Mouse (Mus musculus): Measurements from ENCODE around the gene Dysf.

Dysf gene

DNA sequence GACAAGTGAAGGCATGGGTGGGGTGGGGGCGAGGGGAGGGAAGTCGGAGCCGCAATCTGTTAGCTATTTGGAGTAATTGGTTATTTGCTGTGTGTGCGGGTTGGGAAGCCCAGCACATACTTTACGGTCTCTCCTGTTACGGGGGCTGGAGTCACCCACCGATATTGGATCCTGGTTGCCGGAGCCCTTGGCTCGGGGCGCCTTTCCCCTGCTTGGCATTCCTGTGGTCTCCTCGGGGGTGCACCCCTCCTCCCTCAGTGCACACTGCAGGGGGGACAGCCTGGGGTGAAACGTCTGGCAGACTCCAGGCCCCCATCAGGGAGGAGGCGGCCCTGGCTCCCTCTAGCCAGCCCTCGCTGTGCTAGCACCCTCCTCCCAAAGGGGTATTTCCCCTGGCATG is 159.2 kb downstream of the Dysf start:
- DNase-seq (ENCODE audit: low spot score in 2 of 2): no peak

DNA sequence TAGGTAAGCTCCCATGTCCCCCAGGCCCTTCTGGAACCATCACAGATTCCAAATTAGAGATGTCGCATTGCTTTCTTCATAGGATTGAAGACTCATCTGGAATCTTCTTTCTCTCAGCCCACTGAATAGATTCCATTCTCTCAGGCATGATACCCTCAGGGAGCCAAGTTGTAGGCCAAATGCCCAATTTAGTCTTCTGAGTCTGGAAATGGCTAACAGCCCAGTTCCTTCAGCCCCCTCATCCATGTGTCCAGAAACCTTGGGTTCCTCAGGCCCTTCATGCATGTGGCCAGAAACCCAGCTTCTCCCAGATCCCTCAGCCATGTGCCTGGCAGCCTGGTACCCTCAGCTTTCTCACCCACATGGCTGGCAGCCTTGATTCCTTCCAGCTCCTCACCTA is 160.2 kb downstream of the Dysf start:
- DNase-seq (ENCODE audit: low spot score in 2 of 2): no peak

DNA sequence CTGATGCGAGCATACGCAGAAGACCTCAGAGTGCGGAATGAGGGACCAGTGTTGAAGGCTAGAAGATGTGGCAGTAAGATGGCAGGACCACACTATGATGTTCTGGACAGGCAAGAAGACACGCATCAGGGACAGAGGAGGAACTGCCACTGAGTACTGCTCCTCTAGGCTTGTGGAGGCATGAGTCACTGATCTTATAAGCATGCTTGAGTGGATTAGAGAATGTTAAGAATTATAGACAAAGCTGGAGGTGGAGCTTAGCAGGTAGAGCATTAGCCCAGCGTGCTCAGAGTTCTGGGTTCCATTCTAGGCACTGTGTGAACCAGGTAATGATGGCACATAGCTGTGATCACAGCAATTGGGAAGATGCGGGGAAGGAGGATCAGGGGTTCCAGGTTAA is 165.2 kb downstream of the Dysf start:
- no peak for DNase-seq (ENCODE audit: low spot score in 2 of 2)

GRCm38 (mm10) chr6:84178776-84179405 is 170.5 kb downstream of the Dysf start:
- no peak for DNase-seq (ENCODE audit: low spot score in 2 of 2)

GRCm38 (mm10) chr6:84181452-84181851 is 173.1 kb downstream of the Dysf start:
- no peak for DNase-seq (ENCODE audit: low spot score in 2 of 2)

DNA sequence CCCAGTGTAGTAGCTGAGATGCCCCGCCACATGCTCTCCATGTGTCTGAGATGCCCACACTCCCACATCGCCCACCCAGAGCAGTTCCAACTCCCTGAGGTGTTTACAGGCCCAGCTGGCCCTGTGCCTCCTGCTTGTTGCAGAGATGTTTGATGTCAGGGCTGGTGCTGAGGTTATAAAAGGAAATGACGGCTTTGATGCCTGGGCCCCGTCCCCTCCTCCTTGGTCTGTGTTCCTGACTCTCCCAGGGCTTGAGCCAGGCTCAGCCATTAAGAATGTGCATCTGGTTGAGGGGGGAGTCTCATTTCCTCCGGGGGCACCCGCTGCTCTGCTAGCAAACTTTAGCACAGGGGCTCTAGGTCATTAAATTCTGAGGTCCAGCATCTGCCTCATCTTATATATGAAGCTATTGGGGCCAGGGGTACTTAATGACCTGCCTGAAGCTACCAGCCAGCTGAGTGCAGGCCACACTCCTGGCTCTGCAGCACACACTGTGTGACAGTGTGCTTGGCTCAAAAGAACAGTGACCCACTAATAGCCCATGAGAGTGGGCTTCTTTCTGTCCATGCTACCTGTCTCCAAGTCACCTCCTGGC is 183.4 kb downstream of the Dysf start:
- no peak for DNase-seq (ENCODE audit: low spot score in 2 of 2)

DNA sequence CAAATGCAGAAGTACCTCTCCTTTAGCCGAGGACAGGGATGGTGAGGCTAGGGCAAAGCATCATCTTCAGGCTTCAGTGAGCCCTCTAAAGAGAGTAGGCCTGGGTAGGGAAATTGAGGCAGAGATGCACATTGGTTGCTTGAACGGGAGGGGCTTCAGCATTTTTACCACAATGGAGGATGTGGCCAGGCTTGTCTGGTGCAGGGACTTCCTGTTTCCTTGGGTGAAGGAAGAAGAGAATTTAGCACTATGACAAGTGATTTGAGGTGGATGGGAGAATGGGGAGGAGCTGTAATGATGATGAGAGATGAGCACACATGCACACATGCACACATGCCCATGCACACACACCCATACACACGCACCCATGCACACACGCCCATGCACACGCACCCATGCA is 188.1 kb downstream of the Dysf start:
- no peak for DNase-seq (ENCODE audit: low spot score in 2 of 2)

DNA sequence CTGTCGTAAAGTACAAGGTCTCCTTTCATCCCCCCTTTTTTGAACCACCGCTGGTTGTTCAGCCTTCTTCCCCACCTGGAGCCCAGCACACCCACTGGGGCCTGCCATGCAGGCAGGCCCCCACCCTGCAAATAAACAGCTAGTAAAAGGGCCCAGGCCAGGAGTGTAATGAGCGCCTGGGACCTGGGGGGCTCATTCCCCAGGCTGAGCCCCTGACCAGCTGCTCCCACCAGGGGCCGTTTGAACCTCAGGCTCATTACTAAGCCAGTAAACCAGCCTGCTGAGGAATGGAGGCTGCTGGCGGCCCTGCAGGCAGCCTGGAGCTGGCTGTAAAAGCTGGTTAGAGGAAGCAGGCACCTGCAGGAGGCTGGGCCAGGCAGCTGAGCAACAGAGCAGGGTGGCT is 189.4 kb downstream of the Dysf start:
- DNase-seq (ENCODE audit: low spot score in 2 of 2): no peak

DNA sequence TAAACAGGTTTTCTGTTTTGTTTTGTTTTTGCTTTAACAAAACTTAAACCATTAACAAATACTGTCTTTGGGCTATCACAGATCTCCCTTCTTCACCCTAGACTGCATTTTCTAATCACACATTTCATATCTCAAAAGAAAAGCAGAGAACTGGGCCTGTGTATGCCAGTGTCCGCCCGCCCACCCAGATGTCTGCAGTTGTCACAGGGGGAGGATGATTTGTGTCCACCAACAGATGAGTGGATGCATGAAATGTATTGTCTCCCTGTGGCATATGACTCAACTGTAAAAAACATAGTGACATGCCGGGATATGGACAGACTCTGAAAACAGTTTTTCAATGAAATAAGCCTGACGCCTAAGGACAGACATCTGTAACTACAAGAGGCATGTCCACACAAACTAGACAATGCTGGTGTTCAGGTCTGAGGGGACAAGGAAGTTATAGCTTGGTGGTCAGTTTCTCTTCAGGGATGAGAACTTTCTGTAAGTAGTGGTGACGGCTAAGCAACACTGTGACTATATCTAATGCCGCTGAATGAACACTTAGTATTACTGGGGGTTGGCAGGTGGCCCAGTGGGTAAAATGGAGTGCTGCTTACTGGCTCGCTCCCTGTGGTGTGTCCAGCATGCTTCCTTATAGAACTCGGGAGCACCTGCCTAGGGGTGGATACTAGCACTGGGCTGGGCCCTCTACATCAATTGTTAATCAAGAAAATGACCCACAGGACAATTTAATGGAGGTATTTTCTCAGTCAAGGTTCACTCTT is 193.5 kb downstream of the Dysf start:
- no peak for DNase-seq (ENCODE audit: low spot score in 2 of 2)

DNA sequence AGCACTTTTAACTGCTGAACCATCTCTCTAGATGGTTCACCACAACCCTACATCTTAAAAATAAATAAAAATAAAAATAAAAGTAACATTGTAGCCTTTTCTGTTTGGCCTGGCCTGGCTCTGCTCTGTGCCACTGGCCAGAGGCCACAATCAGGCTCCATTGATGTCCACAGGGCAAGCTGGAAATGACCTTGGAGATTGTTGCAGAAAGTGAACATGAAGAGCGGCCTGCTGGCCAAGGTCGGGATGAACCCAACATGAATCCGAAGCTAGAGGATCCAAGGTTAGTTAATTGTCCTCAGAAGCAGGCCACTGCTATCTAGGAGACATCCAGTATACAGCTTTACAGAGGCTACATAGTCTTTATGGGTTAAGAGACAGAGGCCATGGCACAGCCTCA is 197.2 kb downstream of the Dysf start:
- no peak for DNase-seq (ENCODE audit: low spot score in 2 of 2)

- DNase-seq (ENCODE audit: low spot score in 2 of 2): no peak
Observed at GRCm38 (mm10) chr6:84208589-84208988, 200.2 kb downstream of the Dysf start.

GRCm38 (mm10) chr6:84209736-84210434 is 201.5 kb downstream of the Dysf start:
- no peak for DNase-seq (ENCODE audit: low spot score in 2 of 2)

GRCm38 (mm10) chr6:84211473-84211872 is 203.1 kb downstream of the Dysf start:
- DNase-seq (ENCODE audit: low spot score in 2 of 2): no peak

- no peak for DNase-seq (ENCODE audit: low spot score in 2 of 2)
Observed at GRCm38 (mm10) chr6:84213101-84213500, 204.7 kb downstream of the Dysf start.

- no peak for DNase-seq (ENCODE audit: low spot score in 2 of 2)
Observed at GRCm38 (mm10) chr6:84217216-84217933, 209.0 kb downstream of the Dysf start.

- DNase-seq (ENCODE audit: low spot score in 2 of 2): no peak
Observed at GRCm38 (mm10) chr6:84219119-84219518, 210.7 kb downstream of the Dysf start.

DNA sequence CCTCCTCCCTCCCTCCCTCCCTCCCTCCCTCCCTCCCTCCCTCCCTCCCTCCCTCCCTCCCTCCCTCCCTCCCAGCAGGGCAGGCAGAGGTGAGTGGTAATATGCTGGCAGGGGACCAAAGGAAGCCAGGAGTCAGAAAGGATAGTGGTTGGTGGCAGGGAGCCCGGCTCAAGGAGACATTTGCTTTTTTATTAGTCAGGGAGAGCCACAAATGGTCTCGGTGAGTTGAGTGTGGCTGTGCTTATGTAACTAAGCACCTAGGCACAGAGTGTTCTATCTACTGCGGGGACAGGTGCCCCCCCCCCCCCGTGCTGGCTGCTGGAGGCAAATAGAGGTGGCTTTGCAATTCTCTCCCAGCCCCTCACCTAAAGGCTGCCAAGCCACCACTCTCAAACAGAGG is 216.5 kb downstream of the Dysf start:
- DNase-seq (ENCODE audit: low spot score in 2 of 2): no peak

- DNase-seq (ENCODE audit: low spot score in 2 of 2): no peak
Observed at GRCm38 (mm10) chr6:84225587-84225986, 217.2 kb downstream of the Dysf start.

GRCm38 (mm10) chr6:84228196-84228595 is 219.8 kb downstream of the Dysf start:
- no peak for DNase-seq (ENCODE audit: low spot score in 2 of 2)

- no peak for DNase-seq (ENCODE audit: low spot score in 2 of 2)
Observed at GRCm38 (mm10) chr6:84228786-84229185, 220.4 kb downstream of the Dysf start.

DNA sequence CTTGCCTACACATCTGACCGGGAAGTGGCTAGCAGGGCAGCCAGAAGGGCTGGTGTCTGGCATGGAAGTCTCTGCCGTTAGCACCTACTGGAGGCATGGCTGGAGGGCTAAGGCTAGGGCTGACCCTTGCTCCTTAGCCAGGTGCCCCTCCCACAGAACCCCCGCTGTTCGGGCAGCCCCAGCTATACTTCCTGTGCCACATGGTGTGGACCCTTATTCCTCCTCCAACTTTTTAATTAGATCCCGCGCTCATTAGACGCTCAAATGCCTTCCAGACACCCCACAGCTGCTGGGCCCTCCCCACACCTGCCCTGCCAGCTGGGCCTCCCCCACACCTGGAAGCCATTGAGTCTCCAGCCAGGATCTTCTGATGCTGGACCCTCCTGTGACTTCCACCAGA is 221.3 kb downstream of the Dysf start:
- no peak for DNase-seq (ENCODE audit: low spot score in 2 of 2)

DNA sequence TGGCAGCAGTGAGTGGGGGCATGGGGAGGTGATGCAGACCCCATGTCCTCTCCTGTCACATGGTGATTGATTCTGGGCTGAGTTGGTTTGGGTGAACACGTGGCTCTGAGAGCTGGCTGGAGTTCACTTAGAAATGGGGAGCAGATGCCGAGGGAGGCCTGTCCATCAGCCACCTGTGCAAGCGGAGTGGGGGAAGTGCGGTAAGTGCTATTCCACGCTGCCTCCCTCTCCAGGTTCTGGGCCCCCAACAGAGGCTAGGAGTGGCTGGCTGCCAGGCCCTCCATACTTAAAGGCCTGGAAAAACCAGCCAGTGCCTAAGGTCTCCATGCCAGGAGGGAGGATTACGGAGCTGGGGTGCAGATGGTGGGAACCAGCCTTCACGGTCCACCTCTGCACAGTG is 222.7 kb downstream of the Dysf start:
- DNase-seq (ENCODE audit: low spot score in 2 of 2): no peak

Measured in spleen, postnatal 4 days (tissue).